Mouse (Mus musculus): ENCODE measurements around the gene Gucy1a1.
A peak's percentile ranks its signal among the peaks of the same experiment; 100 is the strongest.

Gene Gucy1a1

GRCm38 (mm10) chr3:82074201-82074851 is 71.3 kb downstream of the Gucy1a1 start, which contains the start of gene Gucy1b1:
TSS of gene Gucy1b1 (minus strand) at chr3:82074689.
- peak; percentile 87 to 90 for DNase-seq (ENCODE audit: low spot score in 2 of 2)

DNA sequence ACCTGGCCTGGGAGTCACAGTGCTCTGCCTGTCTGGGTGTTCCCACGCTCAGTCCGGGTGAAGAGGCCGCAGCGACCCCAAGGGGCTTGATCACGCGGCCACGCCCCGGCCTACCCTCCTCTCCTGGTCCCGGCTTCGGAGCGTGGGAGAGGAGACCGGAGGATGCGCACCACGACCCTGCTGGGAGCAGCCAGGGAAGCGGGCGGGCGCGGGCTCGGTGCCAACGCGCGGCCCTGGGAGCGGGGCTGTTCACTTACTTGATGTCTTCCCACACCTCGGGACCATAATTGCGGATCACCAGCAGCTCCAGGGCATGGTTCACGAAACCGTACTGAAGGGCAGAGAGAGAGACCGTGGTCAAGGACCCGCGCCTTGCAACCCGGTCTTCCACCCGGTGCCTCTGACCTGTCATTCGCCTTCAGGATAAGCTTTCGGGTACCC is 71.8 kb downstream of the Gucy1a1 start:
- DNase-seq (ENCODE audit: low spot score in 2 of 2), result peak; percentile 59 to 71

DNA sequence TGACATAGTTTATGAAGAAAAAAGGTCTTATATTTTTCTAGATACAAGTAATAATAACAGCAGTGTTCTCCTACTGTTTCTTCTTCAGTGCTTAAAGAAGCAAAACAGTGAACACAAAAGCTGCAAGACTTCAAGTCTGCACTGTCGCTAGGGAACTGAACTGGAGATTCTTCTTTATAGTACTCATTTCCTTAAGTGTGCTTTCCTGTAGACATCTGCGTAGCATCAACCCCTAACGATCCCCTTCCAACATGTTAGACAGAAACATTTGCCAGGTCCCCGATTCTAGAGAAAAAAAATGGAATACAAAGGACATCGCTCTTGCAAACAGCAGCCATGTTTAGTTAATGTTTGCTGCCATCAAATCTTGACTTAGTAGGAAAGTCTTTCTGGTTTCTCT is 77.8 kb downstream of the Gucy1a1 start:
- no peak for DNase-seq (ENCODE audit: low spot score in 2 of 2)

DNA sequence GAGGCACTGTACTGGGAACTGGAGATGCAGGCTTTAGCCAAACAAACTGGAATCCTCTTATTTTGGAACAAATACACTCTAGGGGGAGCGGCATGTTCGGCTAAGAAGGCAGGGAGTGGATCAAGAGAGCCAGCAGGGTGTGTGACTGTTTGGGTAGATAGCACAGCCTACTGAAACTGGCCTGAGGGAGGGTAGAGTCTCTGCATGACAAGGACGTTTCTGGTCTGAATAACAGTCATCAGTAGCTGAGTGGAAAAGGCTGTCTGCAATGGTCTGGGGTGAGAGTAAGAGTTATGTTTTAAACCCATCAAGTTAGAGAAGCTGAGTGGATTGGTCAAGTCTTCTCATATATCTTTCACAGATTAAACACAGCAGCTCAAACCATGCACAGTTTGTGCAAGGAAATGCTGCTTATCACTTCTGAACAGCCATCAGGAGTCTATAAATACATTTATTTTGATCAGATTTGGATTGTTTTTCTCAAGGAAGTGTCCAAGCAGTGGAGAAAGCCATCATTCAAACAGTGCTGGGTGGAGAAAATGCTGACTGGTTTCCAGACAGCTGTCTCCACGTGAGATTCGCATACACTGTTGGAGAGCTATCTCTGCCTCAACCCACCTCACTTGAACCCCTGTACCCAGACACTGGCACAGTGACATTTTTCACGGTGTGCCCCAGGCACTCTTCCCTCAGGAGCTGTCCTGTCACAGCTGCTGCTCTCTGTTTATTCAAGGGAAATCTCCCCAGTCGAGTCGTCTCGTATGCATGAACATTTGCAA is 84.0 kb downstream of the Gucy1a1 start:
- no peak for DNase-seq (ENCODE audit: low spot score in 2 of 2)

DNA sequence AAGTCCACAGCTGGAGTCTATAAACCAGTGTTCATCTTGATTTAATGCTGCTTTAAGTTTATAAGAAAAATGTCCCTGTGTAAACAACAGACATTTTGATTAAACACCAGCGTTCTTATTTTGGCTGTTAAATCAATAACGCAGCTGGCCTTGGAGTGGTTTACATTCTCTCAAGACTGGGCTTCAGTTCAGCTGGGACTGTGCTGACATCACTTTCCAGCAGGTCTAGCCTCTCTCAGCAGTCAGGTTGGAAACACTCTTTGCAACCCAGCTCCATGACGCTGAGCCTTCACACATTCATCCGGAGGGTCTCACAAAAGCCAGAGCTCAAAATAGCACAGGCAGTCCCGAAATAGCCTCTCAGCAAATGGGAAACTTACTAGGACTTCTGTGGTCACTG is 88.4 kb downstream of the Gucy1a1 start:
- DNase-seq (ENCODE audit: low spot score in 2 of 2), result no peak

DNA sequence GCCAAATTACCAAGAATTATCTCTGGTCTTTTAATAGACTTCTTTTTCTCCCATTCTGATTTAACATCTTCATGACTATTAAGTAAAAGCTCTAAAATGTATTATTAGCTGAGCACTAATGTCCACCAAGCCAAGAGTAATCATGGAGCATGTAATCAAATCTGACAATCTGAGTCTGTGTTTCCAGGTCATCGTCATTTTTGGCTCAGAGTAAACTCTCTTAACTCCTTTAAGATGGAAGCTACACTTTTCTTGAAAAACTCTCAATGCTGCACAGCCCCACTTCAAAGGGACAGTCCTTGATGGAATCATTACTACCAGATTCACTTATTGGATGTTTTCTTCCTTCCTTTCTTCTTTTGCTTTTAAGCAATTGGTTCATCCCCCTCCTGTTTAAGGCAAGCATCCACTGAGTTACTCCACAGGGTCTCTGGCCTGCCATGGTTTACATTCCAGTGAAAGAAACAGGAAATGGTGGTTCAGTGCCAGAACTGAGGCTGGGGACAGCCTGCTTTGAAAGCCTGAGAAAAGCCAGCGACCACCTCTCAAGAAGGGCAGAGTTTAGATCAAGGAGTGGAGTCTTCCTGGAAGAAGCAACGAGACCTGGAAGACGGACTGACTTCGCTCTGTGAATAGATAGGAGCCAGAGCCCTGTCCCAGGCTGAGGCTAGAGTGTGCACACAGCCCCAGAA is 91.2 kb downstream of the Gucy1a1 start:
- no peak for DNase-seq (ENCODE audit: low spot score in 2 of 2)

- no peak for DNase-seq (ENCODE audit: low spot score in 2 of 2)
Measured at GRCm38 (mm10) chr3:82052029-82052428, 93.6 kb downstream of the Gucy1a1 start.

DNA sequence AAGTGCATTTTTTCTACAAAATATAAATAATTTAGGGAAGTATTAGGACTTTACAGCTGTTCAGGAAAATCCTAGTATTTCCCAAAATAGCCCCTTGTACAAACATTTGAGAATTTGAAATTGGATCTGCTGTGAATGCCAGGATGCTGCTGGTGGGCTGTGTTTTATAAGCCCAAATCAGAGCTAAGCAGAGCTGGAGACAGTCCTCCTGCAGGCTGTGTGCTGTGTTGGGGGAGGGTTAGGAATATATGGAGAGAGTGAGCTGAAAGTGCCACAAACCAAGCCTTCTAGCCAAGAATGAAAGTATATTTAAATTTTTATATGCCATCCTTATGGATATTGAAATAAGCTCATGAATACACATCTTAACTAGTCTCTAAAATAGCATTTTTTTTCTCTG is 94.1 kb downstream of the Gucy1a1 start:
- DNase-seq (ENCODE audit: low spot score in 2 of 2), result no peak

- no peak for DNase-seq (ENCODE audit: low spot score in 2 of 2)
Measured at GRCm38 (mm10) chr3:82048681-82049080, 96.9 kb downstream of the Gucy1a1 start.

DNA sequence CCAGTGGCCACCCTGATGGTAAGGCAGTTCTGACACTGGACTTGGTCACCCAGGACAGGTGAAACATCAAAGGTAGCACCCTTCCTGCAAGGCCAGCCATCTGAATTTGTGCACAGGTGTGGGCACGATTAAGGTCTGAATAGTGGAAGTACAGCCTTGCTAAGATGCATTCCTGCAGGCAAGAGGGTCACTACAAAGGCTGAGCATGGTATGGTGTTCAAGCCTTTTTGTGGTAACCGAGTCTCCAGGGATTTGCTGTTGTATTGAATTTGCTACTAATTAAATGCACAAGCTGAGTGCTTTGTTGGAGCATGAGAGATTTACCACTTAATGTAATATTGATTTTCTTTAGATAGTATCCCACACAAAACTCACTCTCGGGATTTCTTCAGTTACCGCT is 97.5 kb downstream of the Gucy1a1 start:
- DNase-seq (ENCODE audit: low spot score in 2 of 2), result no peak

DNA sequence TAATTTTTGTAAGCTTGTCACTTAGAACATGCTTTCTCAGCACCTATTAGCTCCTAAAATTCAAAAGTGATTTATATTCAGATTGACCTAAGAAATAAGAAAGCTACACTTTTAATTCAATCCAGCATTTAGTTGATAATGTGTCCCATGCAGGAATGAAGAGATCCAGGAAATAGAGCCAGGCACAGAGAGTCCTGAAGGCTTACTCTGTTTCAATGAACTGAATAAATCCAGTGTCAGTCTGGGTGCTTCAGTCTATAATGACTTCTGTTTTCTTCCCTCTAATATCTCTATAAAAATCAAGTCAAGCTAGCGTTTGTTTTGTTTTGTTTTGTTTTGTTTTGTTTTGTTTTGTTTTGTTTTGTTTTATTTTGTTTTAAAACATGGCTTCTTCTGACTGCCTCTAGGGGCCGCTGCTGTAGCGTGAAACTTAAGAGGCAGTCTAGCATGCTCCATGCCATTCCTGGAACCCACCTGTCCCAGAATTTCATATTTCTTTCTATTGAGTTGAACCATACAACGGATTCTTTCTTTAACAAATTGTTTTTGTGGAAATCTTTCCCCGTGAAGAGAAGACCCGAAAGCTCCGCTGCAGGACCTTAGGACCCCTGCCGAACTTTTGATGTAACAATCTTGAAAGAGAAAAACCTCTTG is 98.4 kb downstream of the Gucy1a1 start:
- no peak for DNase-seq (ENCODE audit: low spot score in 2 of 2)

GRCm38 (mm10) chr3:82046087-82046486 is 99.5 kb downstream of the Gucy1a1 start:
- no peak for DNase-seq (ENCODE audit: low spot score in 2 of 2)

DNA sequence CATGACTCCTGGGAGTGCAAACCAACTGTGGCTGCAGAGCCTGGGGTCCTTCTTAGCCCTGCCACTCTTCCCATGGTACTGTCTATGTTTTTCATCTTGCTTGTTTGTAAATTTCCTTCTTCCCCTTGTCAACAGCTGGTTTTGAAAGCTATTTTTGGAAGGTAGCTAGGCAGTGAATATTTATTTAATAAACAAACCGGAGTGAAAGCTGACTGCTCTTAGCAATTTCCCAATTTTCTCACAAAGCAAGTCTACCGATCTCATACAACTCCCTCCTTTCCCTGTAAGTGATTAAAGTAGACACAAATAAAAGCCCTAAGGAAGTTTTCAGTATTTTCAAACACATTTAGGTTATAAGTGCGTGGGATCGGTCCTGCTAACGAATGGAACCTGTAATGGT is 100.7 kb downstream of the Gucy1a1 start:
- DNase-seq (ENCODE audit: low spot score in 2 of 2), result no peak

- DNase-seq (ENCODE audit: low spot score in 2 of 2), result no peak
Measured at GRCm38 (mm10) chr3:82043676-82044075, 101.9 kb downstream of the Gucy1a1 start.
